Mouse (Mus musculus): Measurements from ENCODE around the gene Chchd3.

The Chchd3 gene

GRCm38 (mm10) chr6:32940299-32940698 is 119.8 kb downstream of the Chchd3 start:
- no peaks in the 10 kb centered on the region for H3K27me3 ChIP-seq (ENCODE audit: insufficient read depth, low read length)
- no peaks in the 10 kb centered on the region for H3K9me3 ChIP-seq (ENCODE audit: low read length)
- H3K36me3 ChIP-seq (ENCODE audit: insufficient read depth, low read length) = no peaks in the 10 kb centered on the region
- no peak for TF ChIP-seq CTCF (conservative IDR thresholded peaks at IDR 0.05; ENCODE audit: low read length)
- TF ChIP-seq POU5F1 (IDR thresholded peaks at IDR 0.05; ENCODE audit: borderline replicate concordance, low read length) = no peak
- no peak for TF ChIP-seq NANOG (IDR thresholded peaks at IDR 0.05; ENCODE audit: borderline replicate concordance, low read length)
- peaks cover 21% of the 10 kb centered on the region for H3K4me1 ChIP-seq (replicated peaks; ENCODE audit: low read depth, low read length)
- H3K4me3 ChIP-seq (replicated peaks; ENCODE audit: low read length) = no peak overlapping the region

GRCm38 (mm10) chr6:32937643-32938042 is 122.4 kb downstream of the Chchd3 start:
- Histone ChIP-seq H3K27me3 (ENCODE audit: insufficient read depth, low read length) (no peaks in the 10 kb centered on the region), H3K36me3 (ENCODE audit: insufficient read depth, low read length) (no peaks in the 10 kb centered on the region), H3K4me1 (replicated peaks; ENCODE audit: low read depth, low read length) (peaks cover 21% of the 10 kb centered on the region), H3K4me3 (replicated peaks; ENCODE audit: low read length) (no peak overlapping the region), H3K9me3 (ENCODE audit: low read length) (no peaks in the 10 kb centered on the region)
- TF ChIP-seq POU5F1 (IDR thresholded peaks at IDR 0.05; ENCODE audit: borderline replicate concordance, low read length) = no peak
- TF ChIP-seq CTCF (conservative IDR thresholded peaks at IDR 0.05; ENCODE audit: low read length) = no peak
- no peak for TF ChIP-seq NANOG (IDR thresholded peaks at IDR 0.05; ENCODE audit: borderline replicate concordance, low read length)

- Histone ChIP-seq H3K9me3 (ENCODE audit: low read length) (no peaks in the 10 kb centered on the region), H3K27me3 (ENCODE audit: insufficient read depth, low read length) (no peaks in the 10 kb centered on the region), H3K4me3 (replicated peaks; ENCODE audit: low read length) (no peak overlapping the region), H3K36me3 (ENCODE audit: insufficient read depth, low read length) (no peaks in the 10 kb centered on the region), H3K4me1 (replicated peaks; ENCODE audit: low read depth, low read length) (peaks cover 21% of the 10 kb centered on the region)
- TF ChIP-seq CTCF (conservative IDR thresholded peaks at IDR 0.05; ENCODE audit: low read length) (no peak), POU5F1 (IDR thresholded peaks at IDR 0.05; ENCODE audit: borderline replicate concordance, low read length) (no peak), NANOG (IDR thresholded peaks at IDR 0.05; ENCODE audit: borderline replicate concordance, low read length) (no peak)
These were observed 123.3 kb downstream of the Chchd3 start for GRCm38 (mm10) chr6:32936794-32937193.

- Histone ChIP-seq H3K36me3 (ENCODE audit: insufficient read depth, low read length) (no peaks in the 10 kb centered on the region), H3K4me3 (replicated peaks; ENCODE audit: low read length) (no peak overlapping the region), H3K9me3 (ENCODE audit: low read length) (no peaks in the 10 kb centered on the region), H3K4me1 (replicated peaks; ENCODE audit: low read depth, low read length) (peaks cover 26% of the 10 kb centered on the region), H3K27me3 (ENCODE audit: insufficient read depth, low read length) (no peaks in the 10 kb centered on the region)
- TF ChIP-seq CTCF (conservative IDR thresholded peaks at IDR 0.05; ENCODE audit: low read length) (no peak), NANOG (IDR thresholded peaks at IDR 0.05; ENCODE audit: borderline replicate concordance, low read length) (no peak), POU5F1 (IDR thresholded peaks at IDR 0.05; ENCODE audit: borderline replicate concordance, low read length) (no peak)
These were observed 123.7 kb downstream of the Chchd3 start for GRCm38 (mm10) chr6:32936365-32936764.

GRCm38 (mm10) chr6:32935576-32935975 is 124.5 kb downstream of the Chchd3 start:
- Histone ChIP-seq H3K4me3 (replicated peaks; ENCODE audit: low read length) (no peak overlapping the region), H3K4me1 (replicated peaks; ENCODE audit: low read depth, low read length) (peaks cover 29% of the 10 kb centered on the region), H3K9me3 (ENCODE audit: low read length) (no peaks in the 10 kb centered on the region), H3K36me3 (ENCODE audit: insufficient read depth, low read length) (no peaks in the 10 kb centered on the region), H3K27me3 (ENCODE audit: insufficient read depth, low read length) (no peaks in the 10 kb centered on the region)
- no peak for TF ChIP-seq CTCF (conservative IDR thresholded peaks at IDR 0.05; ENCODE audit: low read length)
- TF ChIP-seq POU5F1 (IDR thresholded peaks at IDR 0.05; ENCODE audit: borderline replicate concordance, low read length) = no peak
- no peak for TF ChIP-seq NANOG (IDR thresholded peaks at IDR 0.05; ENCODE audit: borderline replicate concordance, low read length)

- H3K9me3 ChIP-seq (ENCODE audit: low read length) = peaks cover 4% of the 10 kb centered on the region; the same call in 1 of the 2 replicates
- no peak overlapping the region for H3K4me3 ChIP-seq (replicated peaks; ENCODE audit: low read length)
- TF ChIP-seq POU5F1 (IDR thresholded peaks at IDR 0.05; ENCODE audit: borderline replicate concordance, low read length) (no peak), CTCF (conservative IDR thresholded peaks at IDR 0.05; ENCODE audit: low read length) (no peak), NANOG (IDR thresholded peaks at IDR 0.05; ENCODE audit: borderline replicate concordance, low read length) (no peak)
- H3K4me1 ChIP-seq (replicated peaks; ENCODE audit: low read depth, low read length) = peaks cover 16% of the 10 kb centered on the region
- no peaks in the 10 kb centered on the region for H3K27me3 ChIP-seq (ENCODE audit: insufficient read depth, low read length)
- no peaks in the 10 kb centered on the region for H3K36me3 ChIP-seq (ENCODE audit: insufficient read depth, low read length)
These were observed 128.8 kb downstream of the Chchd3 start for GRCm38 (mm10) chr6:32931106-32931770.

- no peaks in the 10 kb centered on the region for H3K27me3 ChIP-seq (ENCODE audit: insufficient read depth, low read length)
- TF ChIP-seq NANOG (IDR thresholded peaks at IDR 0.05; ENCODE audit: borderline replicate concordance, low read length) = no peak
- TF ChIP-seq POU5F1 (IDR thresholded peaks at IDR 0.05; ENCODE audit: borderline replicate concordance, low read length) = no peak
- TF ChIP-seq CTCF (conservative IDR thresholded peaks at IDR 0.05; ENCODE audit: low read length) = no peak
- no peaks in the 10 kb centered on the region for H3K4me1 ChIP-seq (replicated peaks; ENCODE audit: low read depth, low read length)
- no peak overlapping the region for H3K4me3 ChIP-seq (replicated peaks; ENCODE audit: low read length)
- H3K36me3 ChIP-seq (ENCODE audit: insufficient read depth, low read length) = peaks cover 8% of the 10 kb centered on the region
- peaks cover 6% of the 10 kb centered on the region for H3K9me3 ChIP-seq (ENCODE audit: low read length)
These were observed 137.7 kb downstream of the Chchd3 start for GRCm38 (mm10) chr6:32922391-32922790.

- TF ChIP-seq CTCF (conservative IDR thresholded peaks at IDR 0.05; ENCODE audit: low read length) (no peak), POU5F1 (IDR thresholded peaks at IDR 0.05; ENCODE audit: borderline replicate concordance, low read length) (no peak), NANOG (IDR thresholded peaks at IDR 0.05; ENCODE audit: borderline replicate concordance, low read length) (no peak)
- Histone ChIP-seq H3K36me3 (ENCODE audit: insufficient read depth, low read length) (peaks cover 13% of the 10 kb centered on the region), H3K4me1 (replicated peaks; ENCODE audit: low read depth, low read length) (no peaks in the 10 kb centered on the region), H3K4me3 (replicated peaks; ENCODE audit: low read length) (no peak overlapping the region), H3K9me3 (ENCODE audit: low read length) (peaks cover 13% of the 10 kb centered on the region), H3K27me3 (ENCODE audit: insufficient read depth, low read length) (no peaks in the 10 kb centered on the region)
These were observed 140.0 kb downstream of the Chchd3 start for GRCm38 (mm10) chr6:32920091-32920490.

GRCm38 (mm10) chr6:32910692-32911091 is 149.4 kb downstream of the Chchd3 start:
- no peak for TF ChIP-seq CTCF (conservative IDR thresholded peaks at IDR 0.05; ENCODE audit: low read length)
- no peak for TF ChIP-seq NANOG (IDR thresholded peaks at IDR 0.05; ENCODE audit: borderline replicate concordance, low read length)
- TF ChIP-seq POU5F1 (IDR thresholded peaks at IDR 0.05; ENCODE audit: borderline replicate concordance, low read length) = no peak
- Histone ChIP-seq H3K4me3 (replicated peaks; ENCODE audit: low read length) (no peak overlapping the region), H3K27me3 (ENCODE audit: insufficient read depth, low read length) (no peaks in the 10 kb centered on the region), H3K4me1 (replicated peaks; ENCODE audit: low read depth, low read length) (no peaks in the 10 kb centered on the region), H3K9me3 (ENCODE audit: low read length) (no peaks in the 10 kb centered on the region), H3K36me3 (ENCODE audit: insufficient read depth, low read length) (no peaks in the 10 kb centered on the region)
